Mouse (Mus musculus) C2C12 (cell line): ENCODE measurements around the gene Ehmt2.

Source experiments
- CTCF ChIP-seq: IDR thresholded peaks from one replicate; pipeline ENCODE4 v1.5.1; 2011; ENCODE audit not compliant: control insufficient read depth, insufficient read depth, insufficient read length
- MAX ChIP-seq: IDR thresholded peaks from one replicate; pipeline ENCODE4 v1.6.1; 2011; ENCODE audit warnings: mild to moderate bottlenecking, control low read depth

GRCm38 (mm10) chr17:34850517-34851125 lies 47.6 kb upstream of the Ehmt2 start:
- TF ChIP-seq MAX (no peak), CTCF (no peak)
